Mouse (Mus musculus): ENCODE data around the gene Nebl. TPM values are rescaled to one million over a fixed set of nuclear protein-coding genes. Genes with fewer than 3 reads are reported as not detected.
"Not testable (repeated sequence)": the region's sequence is repeated elsewhere in the genome, so short reads cannot be mapped to it uniquely, and the experiment has no call there.

Gene Nebl
- polyA plus RNA-seq, 1 experiment from 2014 or later, result 3.6 TPM

DNA sequence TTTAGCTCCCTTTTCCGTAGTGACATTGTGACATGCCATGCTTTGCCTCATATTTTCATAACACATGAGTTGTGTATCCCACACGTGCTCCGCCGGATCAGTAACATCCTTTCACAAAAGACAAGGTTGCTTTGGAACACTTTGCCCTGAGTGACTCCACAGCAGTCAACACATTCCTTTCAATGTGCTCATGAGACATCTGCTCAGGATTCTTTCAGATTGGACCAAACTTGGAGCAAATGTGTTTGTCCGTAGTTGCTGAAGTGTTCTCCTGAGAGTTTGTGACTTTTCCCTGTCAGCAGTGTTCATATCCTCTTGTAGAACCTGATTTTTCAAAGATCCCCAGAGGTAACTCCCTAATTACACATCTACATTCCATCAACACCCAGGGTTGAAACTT is 414.4 kb downstream of the Nebl start:
- no peak for DNase-seq (ENCODE audit: extremely low spot score, low spot score)
- Histone ChIP-seq H3K36me3 (replicated peaks) (no peaks in the 10 kb centered on the region), H3K4me3 (no peak overlapping the region), H3K4me1 (no peaks in the 10 kb centered on the region), H3K27me3 (ENCODE audit: poor library complexity, severe bottlenecking) (no peaks in the 10 kb centered on the region), H3K9me3 (no peaks in the 10 kb centered on the region), H3K27ac (no peak overlapping the region)
- 92% methylated on average over 5 of the region's 5 CpGs for WGBS

DNA sequence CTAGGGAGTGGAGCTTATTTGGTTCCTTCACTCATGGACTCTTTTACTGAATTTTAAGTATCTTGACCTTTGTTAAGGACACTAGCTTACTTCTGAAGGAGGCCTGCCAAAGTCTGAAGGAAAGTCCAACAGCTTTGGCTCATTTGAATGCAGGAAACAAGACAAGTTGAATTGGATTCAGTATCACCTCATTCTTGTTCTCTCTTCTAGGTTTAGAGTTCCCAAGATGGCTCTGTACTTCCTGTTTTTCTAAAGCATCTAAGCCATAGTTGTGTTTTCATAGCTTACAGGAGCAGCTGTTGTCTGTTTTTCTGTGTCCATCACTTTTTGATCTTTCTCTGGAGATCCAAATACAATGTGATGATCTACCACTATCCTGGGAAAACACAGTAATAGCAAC is 429.9 kb downstream of the Nebl start:
- H3K27ac ChIP-seq, result no peak overlapping the region
- no peaks in the 10 kb centered on the region for H3K36me3 ChIP-seq (replicated peaks)
- no peaks in the 10 kb centered on the region for H3K4me1 ChIP-seq
- DNase-seq (ENCODE audit: extremely low spot score, low spot score), result no peak
- H3K4me3 ChIP-seq, result no peak overlapping the region
- H3K9me3 ChIP-seq, result no peaks in the 10 kb centered on the region
- no peaks in the 10 kb centered on the region for H3K27me3 ChIP-seq (ENCODE audit: poor library complexity, severe bottlenecking)

DNA sequence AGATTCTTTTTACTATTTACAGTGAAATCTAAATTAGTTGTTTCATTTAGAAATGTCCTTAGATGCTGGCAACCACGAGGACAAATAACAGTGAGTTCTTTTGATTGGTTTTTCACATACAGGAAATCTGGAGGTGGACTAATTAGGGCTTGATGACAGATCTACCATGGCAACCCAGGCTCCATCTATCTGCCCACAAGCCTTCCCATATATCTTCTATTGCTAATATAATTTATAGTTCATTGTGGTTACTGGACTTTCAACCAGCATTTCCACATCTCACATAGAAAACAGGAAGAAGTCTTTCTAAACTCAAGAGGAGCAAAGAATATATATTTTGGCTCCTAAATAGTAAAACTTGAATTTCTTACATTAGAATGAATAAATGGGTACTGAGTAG is 433.8 kb downstream of the Nebl start:
- WGBS, result 88% methylated on average over 1 of the region's 1 CpGs
- H3K27me3 ChIP-seq (ENCODE audit: poor library complexity, severe bottlenecking), result no peaks in the 10 kb centered on the region

DNA sequence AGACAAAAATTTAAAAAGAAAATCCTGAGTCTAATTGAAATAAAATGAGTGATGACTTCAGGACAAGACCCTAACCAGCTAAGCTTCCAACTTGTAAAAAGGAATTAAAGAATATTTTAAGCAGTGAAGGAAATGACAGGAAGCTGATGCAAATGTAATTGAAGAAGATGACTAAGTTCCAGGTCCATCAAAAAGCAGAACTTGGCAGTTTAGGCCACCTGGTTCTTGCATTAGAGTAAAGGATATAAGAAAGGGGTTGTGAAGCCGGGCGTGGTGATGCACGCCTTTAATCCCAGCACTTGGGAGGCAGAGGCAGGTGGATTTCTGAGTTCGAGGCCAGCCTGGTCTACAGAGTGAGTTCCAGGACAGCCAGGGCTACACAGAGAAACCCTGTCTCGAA is 436.0 kb downstream of the Nebl start:
- H3K4me1 ChIP-seq; DNase-seq (ENCODE audit: extremely low spot score, low spot score); H3K27me3 ChIP-seq (ENCODE audit: poor library complexity, severe bottlenecking); H3K27ac ChIP-seq; H3K9me3 ChIP-seq; H3K36me3 ChIP-seq (replicated peaks); H3K4me3 ChIP-seq: not testable (repeated sequence)
- WGBS, result 94% methylated on average over 5 of the region's 5 CpGs

More for the DNA sequence above, 433.8 kb downstream of the Nebl start:
- Histone ChIP-seq H3K9me3 (no peaks in the 10 kb centered on the region), H3K27ac (no peak overlapping the region), H3K36me3 (replicated peaks) (no peaks in the 10 kb centered on the region), H3K4me1 (no peaks in the 10 kb centered on the region), H3K4me3 (no peak overlapping the region)
- DNase-seq (ENCODE audit: extremely low spot score, low spot score), result no peak

Small RNA genes lying within 50 kb of the gene (microRNA-seq; reads per million reads assigned to microRNA genes)
- not detected for gene Mir6419
